Mouse (Mus musculus) embryo, embryonic 11 days (tissue): Measurements from ENCODE around the gene Mllt3.

ENCODE experiments used
- DNase-seq: peaks from one replicate; pipeline ENCODE4 v3.0.0-alpha.2; 2015

The Mllt3 gene

GRCm38 (mm10) chr4:87944320-87944719 lies 88.8 kb downstream of the Mllt3 start:
- no peak for DNase-seq

- no peak for DNase-seq
These were observed 90.2 kb downstream of the Mllt3 start for GRCm38 (mm10) chr4:87942921-87943403.

GRCm38 (mm10) chr4:87939474-87940154 lies 93.5 kb downstream of the Mllt3 start:
- no peak for DNase-seq

GRCm38 (mm10) chr4:87936326-87936725 lies 96.8 kb downstream of the Mllt3 start:
- DNase-seq, result no peak

GRCm38 (mm10) chr4:87933701-87934337 lies 99.3 kb downstream of the Mllt3 start:
- peak; percentile 34 for DNase-seq

- DNase-seq, result no peak
These were observed 102.6 kb downstream of the Mllt3 start for GRCm38 (mm10) chr4:87930356-87931245.

- DNase-seq, result no peak
These were observed 104.5 kb downstream of the Mllt3 start for GRCm38 (mm10) chr4:87928603-87929199.

- no peak for DNase-seq
These were observed 105.8 kb downstream of the Mllt3 start for GRCm38 (mm10) chr4:87927354-87927753.

- DNase-seq, result no peak
These were observed 112.5 kb downstream of the Mllt3 start for GRCm38 (mm10) chr4:87920664-87921063.

GRCm38 (mm10) chr4:87911172-87911994 lies 121.8 kb downstream of the Mllt3 start:
- no peak for DNase-seq

GRCm38 (mm10) chr4:87905149-87905771 lies 127.9 kb downstream of the Mllt3 start:
- DNase-seq, result no peak

GRCm38 (mm10) chr4:87904722-87905121 lies 128.4 kb downstream of the Mllt3 start:
- no peak for DNase-seq

GRCm38 (mm10) chr4:87902584-87902983 lies 130.6 kb downstream of the Mllt3 start:
- DNase-seq, result no peak

- DNase-seq, result no peak
These were observed 132.0 kb downstream of the Mllt3 start for GRCm38 (mm10) chr4:87901166-87901565.

GRCm38 (mm10) chr4:87893498-87893897 lies 139.7 kb downstream of the Mllt3 start:
- no peak for DNase-seq

- DNase-seq, result no peak
These were observed 140.2 kb downstream of the Mllt3 start for GRCm38 (mm10) chr4:87893012-87893411.

- peak; percentile 17 for DNase-seq
These were observed 149.8 kb downstream of the Mllt3 start for GRCm38 (mm10) chr4:87883225-87883875.

GRCm38 (mm10) chr4:87881995-87882394 lies 151.2 kb downstream of the Mllt3 start:
- DNase-seq, result no peak

- DNase-seq, result no peak
These were observed 151.6 kb downstream of the Mllt3 start for GRCm38 (mm10) chr4:87881583-87881982.

GRCm38 (mm10) chr4:87880297-87880696 lies 152.9 kb downstream of the Mllt3 start:
- DNase-seq, result no peak

GRCm38 (mm10) chr4:87878701-87879100 lies 154.5 kb downstream of the Mllt3 start:
- no peak for DNase-seq
